Mouse (Mus musculus) MEL (cell line): ENCODE data around the gene Ttc9b.

Source experiments
- CTCF ChIP-seq, 3 experiments: IDR thresholded peaks in 2 of 3; conservative IDR thresholded peaks in 1 of 3; 2 replicates each; pipeline ENCODE4 v1.5.1; 2011 to 2012; ENCODE audit warnings: low read length in 3 of 3, low read depth in 2 of 3, mild to moderate bottlenecking in 2 of 3, improper control_type of control experiment in 1 of 3, inconsistent platforms in 1 of 3, mixed read lengths in 1 of 3, moderate library complexity in 1 of 3; ENCODE audit not compliant: control insufficient read depth in 1 of 3, insufficient read depth in 1 of 3, poor library complexity in 1 of 3, severe bottlenecking in 1 of 3
- E2F4 ChIP-seq: IDR thresholded peaks from 2 replicates; pipeline ENCODE4 v1.6.1; 2011; ENCODE audit warnings: low read depth, low read length, improper control_type of control experiment, borderline replicate concordance
- EP300 ChIP-seq, 2 experiments: IDR thresholded peaks; 2 replicates each; pipeline ENCODE4 v1.6.1; 2011; ENCODE audit warnings: improper control_type of control experiment in 2 of 2, low read length in 2 of 2, low read depth in 1 of 2, mild to moderate bottlenecking in 1 of 2
- KAT2A ChIP-seq: conservative IDR thresholded peaks from 2 replicates; pipeline ENCODE4 v1.6.1; 2012; ENCODE audit warnings: low read depth, low read length, improper control_type of control experiment, inconsistent platforms
- MEF2A ChIP-seq: IDR thresholded peaks from 2 replicates; pipeline ENCODE4 v1.6.1; 2014; ENCODE audit warnings: low read depth, mild to moderate bottlenecking, inconsistent platforms, low read length, improper control_type of control experiment; ENCODE audit not compliant: poor library complexity, insufficient replicate concordance, severe bottlenecking; ENCODE audit errors: extremely low read depth
- NELFE ChIP-seq: IDR thresholded peaks from 2 replicates; pipeline ENCODE4 v1.6.1; 2011; ENCODE audit warnings: low read depth, low read length, improper control_type of control experiment
- POLR2A ChIP-seq, 2 experiments: IDR thresholded peaks; 2 replicates each; pipeline ENCODE4 v1.6.1; 2011 to 2012; ENCODE audit warnings: low read length in 2 of 2, mild to moderate bottlenecking in 2 of 2, control low read depth in 1 of 2, improper control_type of control experiment in 1 of 2, low read depth in 1 of 2, moderate library complexity in 1 of 2; ENCODE audit not compliant: control insufficient read depth in 1 of 2, insufficient read depth in 1 of 2, poor library complexity in 1 of 2

DNA sequence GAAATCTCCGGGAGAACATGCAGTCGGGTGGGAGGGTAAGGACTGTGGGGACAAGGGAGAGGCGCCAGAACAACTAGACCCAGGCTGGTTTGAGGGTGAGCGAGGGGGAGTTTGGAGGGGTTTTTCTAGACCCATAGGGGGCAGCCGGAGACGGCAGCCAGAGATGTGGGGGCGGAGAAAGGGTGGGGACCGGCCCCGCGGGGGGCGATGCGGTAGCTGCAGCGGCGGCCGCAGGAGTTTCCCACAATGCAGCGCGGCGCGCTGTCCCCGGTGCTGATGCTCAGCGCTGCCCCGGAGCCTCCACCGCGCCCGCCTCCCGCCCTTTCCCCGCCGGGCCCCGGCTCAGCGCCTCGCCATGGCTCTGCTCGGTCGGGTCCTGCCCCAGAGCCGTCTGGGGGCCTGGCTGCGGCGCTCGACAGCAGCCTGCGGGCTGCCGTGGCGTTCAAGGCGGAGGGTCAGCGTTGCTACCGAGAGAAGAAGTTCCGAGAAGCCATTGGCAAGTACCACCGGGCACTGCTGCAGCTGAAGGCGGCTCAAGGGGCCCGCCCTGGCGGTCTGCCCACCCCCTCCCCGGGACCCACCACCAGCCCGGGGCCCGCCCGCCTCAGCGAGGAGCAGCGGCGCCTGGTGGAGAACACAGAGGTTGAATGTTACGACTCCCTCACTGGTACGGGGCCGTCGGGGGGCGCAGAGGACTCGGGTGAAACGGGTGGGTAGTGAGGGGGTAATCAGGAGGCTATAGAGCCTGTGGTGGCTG lies at the start of gene Ttc9b:
- TF ChIP-seq CTCF (IDR thresholded peaks at IDR 0.05 in 2 of 3, conservative IDR thresholded peaks at IDR 0.05 in 1 of 3; ENCODE audit: control insufficient read depth in 1 of 3, insufficient read depth in 1 of 3, low read depth in 2 of 3, low read length in 3 of 3, poor library complexity in 1 of 3, severe bottlenecking in 1 of 3) (no peak), E2F4 (no peak), POLR2A (IDR thresholded peaks at IDR 0.05; ENCODE audit: control insufficient read depth in 1 of 2, insufficient read depth in 1 of 2, low read depth in 1 of 2, low read length in 2 of 2, poor library complexity in 1 of 2) (no peak), MEF2A (no peak), KAT2A (no peak), NELFE (no peak), EP300 (IDR thresholded peaks at IDR 0.05; ENCODE audit: low read depth in 1 of 2, low read length in 2 of 2) (no peak)
